Mouse (Mus musculus): ENCODE results near the gene Abraxas2. TPM values are rescaled to one million over a fixed set of nuclear protein-coding genes. Genes with fewer than 3 reads are reported as not detected.

The Abraxas2 gene
- polyA plus RNA-seq (2014; fragmentation: Nextera tagmentation; extraction: Ambion mirVana) = 31.5 and 35.2 TPM in 2 replicates

GRCm38 (mm10) chr7:132859042-132859958 lies at the start of gene Abraxas2:
Gene Abraxas2 (plus strand): TSS chr7:132859225.
- peak; percentile 94 for ATAC-seq (replicated peaks; ENCODE audit: insufficient number of reproducible peaks, low FRiP score, low TSS enrichment)
- Histone ChIP-seq H3K4me1 (ENCODE audit: control insufficient read depth, insufficient read depth, low read length) (peaks cover 8% of the 10 kb centered on the region), H3K9me3 (replicated peaks; ENCODE audit: control insufficient read depth, low read length) (no peaks in the 10 kb centered on the region), H3K9ac (ENCODE audit: low read depth, low read length) (peak within 1 kb of the TSS; percentile 80), H3K27me3 (ENCODE audit: control insufficient read depth, insufficient read depth, low read length) (no peaks in the 10 kb centered on the region), H3K36me3 (ENCODE audit: control insufficient read depth, insufficient read depth, low read length) (no peaks in the 10 kb centered on the region), H3K4me2 (peak within 1 kb of the TSS; percentile 90), H3K4me3 (ENCODE audit: low read depth, low read length) (peak within 1 kb of the TSS; percentile 65), H3K27ac (ENCODE audit: low read depth, low read length) (peak within 1 kb of the TSS; percentile 81)
- 1% methylated on average over 53 of the region's 53 CpGs for WGBS (ENCODE audit: insufficient replicate concordance)

DNA sequence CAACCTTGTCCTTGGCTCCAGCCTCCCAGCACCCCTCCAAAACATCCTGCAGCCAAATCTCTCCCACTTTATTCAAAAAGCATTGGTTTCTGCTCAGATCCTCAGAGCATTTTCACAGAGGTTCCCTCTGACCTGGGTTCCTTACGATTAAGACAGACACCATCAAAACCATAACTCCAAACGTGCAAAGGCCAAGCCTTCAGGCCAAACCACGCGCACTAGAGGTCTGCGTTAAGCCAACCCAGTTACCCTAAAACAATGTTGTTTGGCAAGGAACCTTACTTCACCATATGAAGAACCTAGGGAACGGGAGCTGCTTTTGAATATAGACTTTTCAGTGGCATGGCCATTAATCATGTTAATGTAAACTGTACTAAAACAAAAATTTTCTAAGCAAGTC lies 49.3 kb upstream of the Abraxas2 start:
- Histone ChIP-seq H3K9ac (ENCODE audit: low read depth, low read length) (no peak overlapping the region), H3K9me3 (replicated peaks; ENCODE audit: control insufficient read depth, low read length) (no peaks in the 10 kb centered on the region), H3K36me3 (ENCODE audit: control insufficient read depth, insufficient read depth, low read length) (no peaks in the 10 kb centered on the region), H3K4me1 (ENCODE audit: control insufficient read depth, insufficient read depth, low read length) (peaks cover 49% of the 10 kb centered on the region), H3K27me3 (ENCODE audit: control insufficient read depth, insufficient read depth, low read length) (no peaks in the 10 kb centered on the region), H3K4me3 (ENCODE audit: low read depth, low read length) (no peak overlapping the region), H3K4me2 (peak overlapping the region; percentile 54), H3K27ac (ENCODE audit: low read depth, low read length) (no peak overlapping the region)
- no peak for ATAC-seq (replicated peaks; ENCODE audit: insufficient number of reproducible peaks, low FRiP score, low TSS enrichment)
- whole genome bisulfite sequencing (ENCODE audit: insufficient replicate concordance) = 45% methylated on average over 6 of the region's 6 CpGs

GRCm38 (mm10) chr7:132810368-132810767 lies 48.7 kb upstream of the Abraxas2 start:
- Histone ChIP-seq H3K4me1 (ENCODE audit: control insufficient read depth, insufficient read depth, low read length) (peaks cover 49% of the 10 kb centered on the region), H3K27ac (ENCODE audit: low read depth, low read length) (no peak overlapping the region), H3K4me3 (ENCODE audit: low read depth, low read length) (no peak overlapping the region), H3K27me3 (ENCODE audit: control insufficient read depth, insufficient read depth, low read length) (no peaks in the 10 kb centered on the region), H3K9ac (ENCODE audit: low read depth, low read length) (0 out of 2 replicates have a peak overlapping the region, but pooled peaks have one; percentile 30), H3K9me3 (replicated peaks; ENCODE audit: control insufficient read depth, low read length) (no peaks in the 10 kb centered on the region), H3K4me2 (no peak overlapping the region), H3K36me3 (ENCODE audit: control insufficient read depth, insufficient read depth, low read length) (no peaks in the 10 kb centered on the region)
- 24% methylated on average over 6 of the region's 6 CpGs for WGBS (ENCODE audit: insufficient replicate concordance)
- no peak for ATAC-seq (replicated peaks; ENCODE audit: insufficient number of reproducible peaks, low FRiP score, low TSS enrichment)

DNA sequence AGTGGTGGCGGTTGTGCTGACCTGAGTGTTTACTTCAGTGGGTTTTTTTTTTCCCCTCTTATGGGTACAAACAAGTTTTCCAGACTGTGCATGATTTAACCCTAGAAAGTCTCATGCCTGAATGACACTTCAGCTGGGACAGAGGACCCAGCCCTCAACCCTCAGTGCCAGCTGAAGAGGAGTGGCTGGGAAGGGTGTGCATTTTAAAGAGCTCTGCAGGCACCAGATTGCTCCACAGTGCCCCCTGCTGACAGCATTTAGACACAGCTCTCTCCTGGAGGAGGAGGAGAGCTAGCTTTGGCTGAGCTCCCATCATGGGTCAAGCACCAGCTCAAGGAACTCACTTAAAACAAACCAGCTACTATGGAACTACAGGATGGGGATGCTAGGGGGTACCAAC lies 48.1 kb upstream of the Abraxas2 start:
- Histone ChIP-seq H3K9ac (ENCODE audit: low read depth, low read length) (no peak overlapping the region), H3K9me3 (replicated peaks; ENCODE audit: control insufficient read depth, low read length) (no peaks in the 10 kb centered on the region), H3K27me3 (ENCODE audit: control insufficient read depth, insufficient read depth, low read length) (no peaks in the 10 kb centered on the region), H3K27ac (ENCODE audit: low read depth, low read length) (no peak overlapping the region), H3K4me2 (no peak overlapping the region), H3K4me1 (ENCODE audit: control insufficient read depth, insufficient read depth, low read length) (peaks cover 49% of the 10 kb centered on the region), H3K36me3 (ENCODE audit: control insufficient read depth, insufficient read depth, low read length) (no peaks in the 10 kb centered on the region), H3K4me3 (ENCODE audit: low read depth, low read length) (no peak overlapping the region)
- no peak for ATAC-seq (replicated peaks; ENCODE audit: insufficient number of reproducible peaks, low FRiP score, low TSS enrichment)
- 88% methylated on average over 1 of the region's 1 CpGs for WGBS (ENCODE audit: insufficient replicate concordance)

- Histone ChIP-seq H3K27me3 (ENCODE audit: control insufficient read depth, insufficient read depth, low read length) (no peaks in the 10 kb centered on the region), H3K27ac (ENCODE audit: low read depth, low read length) (no peak overlapping the region), H3K4me1 (ENCODE audit: control insufficient read depth, insufficient read depth, low read length) (peaks cover 39% of the 10 kb centered on the region), H3K4me2 (peak overlapping the region; percentile 88), H3K9me3 (replicated peaks; ENCODE audit: control insufficient read depth, low read length) (no peaks in the 10 kb centered on the region), H3K36me3 (ENCODE audit: control insufficient read depth, insufficient read depth, low read length) (no peaks in the 10 kb centered on the region), H3K9ac (ENCODE audit: low read depth, low read length) (peak overlapping the region; percentile 90), H3K4me3 (ENCODE audit: low read depth, low read length) (peak overlapping the region; percentile 68)
- whole genome bisulfite sequencing (ENCODE audit: insufficient replicate concordance) = 10% methylated on average over 23 of the region's 23 CpGs
- ATAC-seq (replicated peaks; ENCODE audit: insufficient number of reproducible peaks, low FRiP score, low TSS enrichment) = no peak
These were observed 47.1 kb upstream of the Abraxas2 start for GRCm38 (mm10) chr7:132811716-132812618.

GRCm38 (mm10) chr7:132812619-132813415 lies 46.2 kb upstream of the Abraxas2 start:
- Histone ChIP-seq H3K4me2 (peak overlapping the region; percentile 88), H3K36me3 (ENCODE audit: control insufficient read depth, insufficient read depth, low read length) (no peaks in the 10 kb centered on the region), H3K4me1 (ENCODE audit: control insufficient read depth, insufficient read depth, low read length) (peaks cover 31% of the 10 kb centered on the region), H3K27ac (ENCODE audit: low read depth, low read length) (peak overlapping the region; percentile 91), H3K4me3 (ENCODE audit: low read depth, low read length) (peak overlapping the region; percentile 68), H3K9ac (ENCODE audit: low read depth, low read length) (peak overlapping the region; percentile 90), H3K27me3 (ENCODE audit: control insufficient read depth, insufficient read depth, low read length) (no peaks in the 10 kb centered on the region), H3K9me3 (replicated peaks; ENCODE audit: control insufficient read depth, low read length) (no peaks in the 10 kb centered on the region)
- ATAC-seq (replicated peaks; ENCODE audit: insufficient number of reproducible peaks, low FRiP score, low TSS enrichment) = peak; percentile 12; the same call in 1 of the 2 replicates
- WGBS (ENCODE audit: insufficient replicate concordance) = under 1% methylated on average over 59 of the region's 59 CpGs

GRCm38 (mm10) chr7:132813416-132814088 lies 45.5 kb upstream of the Abraxas2 start, which contains the start of gene Fam53b:
Gene Fam53b (minus strand): TSS chr7:132813886.
- WGBS (ENCODE audit: insufficient replicate concordance) = under 1% methylated on average over 70 of the region's 85 CpGs
- no peaks in the 10 kb centered on the region for H3K27me3 ChIP-seq (ENCODE audit: control insufficient read depth, insufficient read depth, low read length)
- H3K4me2 ChIP-seq = peak within 1 kb of the TSS; percentile 88
- H3K36me3 ChIP-seq (ENCODE audit: control insufficient read depth, insufficient read depth, low read length) = no peaks in the 10 kb centered on the region
- H3K4me3 ChIP-seq (ENCODE audit: low read depth, low read length) = peak within 1 kb of the TSS; percentile 68
- peak within 1 kb of the TSS; percentile 91 for H3K27ac ChIP-seq (ENCODE audit: low read depth, low read length)
- H3K9ac ChIP-seq (ENCODE audit: low read depth, low read length) = peak within 1 kb of the TSS; percentile 90
- H3K4me1 ChIP-seq (ENCODE audit: control insufficient read depth, insufficient read depth, low read length) = peaks cover 24% of the 10 kb centered on the region
- H3K9me3 ChIP-seq (replicated peaks; ENCODE audit: control insufficient read depth, low read length) = no peaks in the 10 kb centered on the region
- peak; percentile 60 for ATAC-seq (replicated peaks; ENCODE audit: insufficient number of reproducible peaks, low FRiP score, low TSS enrichment)

Data from heart, embryonic 11.5 days (tissue).